Mouse (Mus musculus) mouse trophoblast stem cell (cell line): Measurements from ENCODE around the gene Fdxr.

Experiments used
- in situ Hi-C, 2 experiments: fragments of 300-500 bp; cut with MseI, MboI; formaldehyde crosslinking; loops; 2 replicates in 1 of 2; 3 replicates in 1 of 2; pipeline ENCODE4 v1.15.1; 2025

Fdxr gene

DNA sequence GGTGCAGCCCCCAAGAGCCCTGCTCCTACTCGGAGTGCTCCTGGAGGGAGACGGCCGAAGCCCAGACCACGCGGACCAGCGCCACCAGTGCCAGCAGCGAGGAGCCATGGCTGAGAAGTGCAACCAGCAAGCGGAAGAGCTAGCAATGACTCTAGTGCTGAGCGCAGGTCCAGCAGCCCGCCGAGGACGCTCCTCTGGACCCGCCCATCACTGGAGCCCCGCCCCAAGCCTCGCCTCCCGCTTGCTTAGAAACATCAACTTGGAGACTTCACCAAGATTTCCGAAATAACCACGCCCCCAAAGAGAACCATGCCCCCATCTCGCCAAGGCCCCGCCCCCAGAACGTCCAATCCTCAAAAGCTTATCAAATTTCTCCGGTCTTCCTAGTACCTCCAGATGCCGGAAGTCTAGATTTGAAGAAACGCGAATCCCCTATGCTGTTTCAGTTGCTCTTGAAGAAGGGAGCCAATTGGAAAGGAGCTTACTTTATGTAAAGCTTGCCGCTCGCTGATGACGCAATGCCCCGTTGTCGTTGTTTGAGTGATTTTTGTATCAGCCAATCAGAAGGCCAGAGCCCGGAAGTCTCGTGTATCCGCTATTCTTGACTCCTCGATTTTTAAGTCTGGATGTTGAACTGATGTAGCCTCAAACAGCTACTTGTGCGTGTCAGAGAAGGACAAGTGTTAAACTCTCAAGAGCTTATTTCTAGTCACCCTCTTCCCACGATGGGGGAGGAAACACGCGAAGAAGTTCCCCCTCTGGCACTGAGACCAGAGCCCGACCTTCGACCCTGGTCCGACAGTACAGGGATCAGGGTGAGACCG, at the start of gene Fdxr:
Fdxr (minus strand) TSS at position 271 of the 824 bp plus-strand sequence.
- in situ Hi-C loops, result no loop called here

DNA sequence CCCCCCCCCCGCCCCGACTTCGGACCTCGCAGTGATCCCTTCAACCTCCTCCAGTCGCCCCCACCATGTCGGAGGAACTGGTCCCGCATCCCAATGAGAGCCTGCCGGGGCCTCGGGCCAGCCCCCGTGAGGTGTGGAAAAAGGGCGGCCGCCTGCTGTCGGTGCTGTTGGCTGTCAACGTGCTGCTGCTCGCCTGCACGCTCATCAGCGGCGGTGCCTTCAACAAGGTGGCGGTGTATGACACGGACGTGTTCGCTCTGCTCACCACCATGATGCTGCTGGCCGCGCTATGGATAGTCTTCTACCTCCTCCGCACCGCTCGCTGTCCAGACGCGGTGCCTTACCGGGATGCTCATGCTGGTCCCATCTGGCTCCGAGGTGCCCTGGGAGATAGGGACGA, 46.5 kb upstream of the Fdxr start:
- in situ Hi-C loops, result no loop called here

DNA sequence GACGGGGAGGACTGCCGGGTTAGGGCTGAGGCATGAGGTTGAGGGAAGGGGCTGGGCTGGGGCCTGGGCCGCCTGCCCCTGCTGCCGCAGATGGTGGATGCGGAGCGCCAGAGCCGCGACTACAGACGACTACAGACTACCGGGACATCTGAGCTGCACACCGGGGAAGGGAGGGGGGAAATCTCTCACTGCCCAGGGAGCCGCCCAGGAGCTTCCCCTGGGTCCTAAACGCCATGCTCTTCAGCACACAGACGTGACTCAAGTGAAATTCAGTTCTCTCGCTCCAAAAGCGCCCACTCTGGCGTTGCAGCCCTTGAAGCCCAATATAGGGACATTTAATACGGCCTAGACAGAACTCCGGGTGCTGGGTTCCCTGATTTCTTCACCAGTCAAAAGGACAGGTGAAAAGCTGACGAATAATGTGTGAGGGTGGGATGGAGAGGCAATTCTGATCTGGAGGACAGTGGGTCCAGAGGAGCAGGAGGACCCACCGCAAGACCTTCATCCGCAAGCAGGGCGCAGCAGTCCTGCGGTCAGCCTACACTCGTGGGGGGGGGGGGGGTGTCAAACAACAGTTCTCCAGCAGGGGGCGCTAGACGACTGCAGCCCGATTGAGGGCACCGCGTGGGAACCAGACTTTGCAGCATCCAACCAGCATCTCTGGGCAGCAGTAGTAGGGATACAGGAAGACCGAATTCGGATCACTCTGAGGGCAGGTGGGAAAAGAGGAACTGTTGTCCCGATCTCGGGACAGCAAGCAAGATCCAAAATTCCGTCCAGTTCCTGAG, 45.2 kb upstream of the Fdxr start, which contains the start of gene Ush1g:
Ush1g (minus strand) TSS at position 136 of the 788 bp plus-strand sequence.
- in situ Hi-C loops, result no loop called here

DNA sequence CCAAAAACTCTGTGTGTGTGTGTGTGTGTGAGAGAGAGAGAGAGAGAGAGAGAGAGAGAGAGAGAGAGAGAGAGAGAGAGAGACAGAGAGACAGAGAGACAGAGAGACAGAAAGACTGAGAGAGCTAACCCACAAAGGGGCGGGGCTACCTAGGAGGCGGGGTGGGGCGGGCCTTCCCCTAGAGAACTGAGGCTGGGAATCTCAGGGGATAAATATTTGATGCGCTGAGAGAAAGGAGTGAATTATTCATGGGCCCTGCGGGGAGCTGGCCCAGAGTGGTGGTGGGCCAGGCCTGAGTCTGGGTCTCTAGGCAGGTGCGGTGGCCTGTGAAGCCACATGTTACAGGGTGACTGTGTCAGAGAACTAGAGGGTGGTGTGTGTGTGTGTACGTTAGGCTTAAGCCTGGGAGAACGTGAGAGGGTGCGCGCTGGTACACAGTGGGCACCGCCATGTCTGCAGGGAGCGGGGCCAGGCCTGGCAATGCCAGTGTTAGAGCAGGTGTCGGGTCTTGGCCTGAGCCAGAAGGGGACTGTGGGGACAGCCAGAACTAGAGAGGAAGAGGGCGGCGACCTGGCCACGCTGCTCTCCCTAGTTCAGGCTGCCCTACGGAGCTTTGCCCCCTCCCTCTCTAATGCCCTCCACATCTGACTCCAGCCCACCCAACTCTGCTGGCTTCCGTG, 43.0 kb upstream of the Fdxr start:
- in situ Hi-C loops, result loop anchor here in 1 of 2 experiments (5.0 kb wide), 1 partner anchor 37 kb away; no protein-coding TSS in a partner anchor

DNA sequence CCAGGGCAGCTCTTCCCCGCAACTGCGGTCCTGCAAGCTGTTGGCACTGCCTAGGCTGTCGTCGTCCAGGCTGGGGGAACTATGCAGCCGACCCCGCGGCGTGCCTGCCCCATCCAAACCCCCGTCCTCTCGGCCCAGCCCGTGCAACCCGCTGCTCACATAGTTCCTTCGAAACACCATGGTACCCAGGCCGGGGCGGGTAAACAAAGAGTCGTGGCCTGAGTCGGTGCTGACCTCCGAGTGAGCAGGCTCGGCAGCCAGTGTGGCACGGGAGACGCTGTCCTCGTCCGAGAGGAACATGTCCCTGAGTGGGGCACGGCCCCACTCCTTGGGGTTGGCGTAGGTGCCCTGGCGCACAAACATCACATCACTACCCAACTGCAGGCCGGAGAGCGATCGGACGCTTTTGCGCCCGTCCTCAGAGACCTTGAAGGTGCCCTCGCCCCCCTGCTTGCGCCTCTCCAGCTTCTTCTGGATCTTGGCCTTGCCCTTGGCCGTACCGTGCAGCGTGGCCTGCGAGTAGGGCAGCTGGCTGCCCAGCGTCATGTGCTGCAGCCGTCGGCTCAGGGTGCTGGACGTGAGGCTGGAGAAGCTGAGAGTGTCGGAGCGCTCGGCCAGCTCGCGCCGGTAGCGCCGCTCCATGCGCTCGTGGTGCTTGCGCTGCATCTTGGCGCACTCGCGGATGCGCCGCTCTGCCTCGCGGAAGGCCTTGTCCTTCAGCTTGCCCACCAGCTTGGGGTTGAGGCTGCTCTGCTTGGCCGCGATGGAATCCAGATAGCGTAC, 41.6 kb upstream of the Fdxr start:
- in situ Hi-C loops, result loop anchor here in 1 of 2 experiments (5.0 kb wide), 1 partner anchor 39 kb away; no protein-coding TSS in a partner anchor

DNA sequence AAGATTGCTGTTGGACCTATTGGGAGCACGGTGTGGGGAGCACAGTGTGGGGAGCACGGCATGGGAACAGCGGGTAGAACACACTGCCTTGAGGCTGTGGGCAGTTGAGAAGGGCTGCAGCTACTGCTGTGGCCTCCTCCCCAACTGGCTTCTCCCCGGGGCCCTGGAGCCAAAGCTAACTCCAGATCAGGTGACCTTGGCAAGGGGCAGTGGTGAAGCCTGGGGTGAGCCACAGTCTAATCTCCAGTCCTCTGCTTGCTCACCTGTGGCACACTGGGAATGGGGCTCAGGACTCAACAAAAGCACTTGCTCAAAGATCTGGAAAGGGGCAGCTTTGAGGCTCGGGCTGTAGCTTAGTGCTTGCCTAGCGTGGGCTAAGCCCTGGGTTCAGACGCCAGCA, 40.4 kb upstream of the Fdxr start:
- in situ Hi-C loops, result loop anchor here in 1 of 2 experiments (5.0 kb wide), 1 partner anchor 40 kb away; no protein-coding TSS in a partner anchor

DNA sequence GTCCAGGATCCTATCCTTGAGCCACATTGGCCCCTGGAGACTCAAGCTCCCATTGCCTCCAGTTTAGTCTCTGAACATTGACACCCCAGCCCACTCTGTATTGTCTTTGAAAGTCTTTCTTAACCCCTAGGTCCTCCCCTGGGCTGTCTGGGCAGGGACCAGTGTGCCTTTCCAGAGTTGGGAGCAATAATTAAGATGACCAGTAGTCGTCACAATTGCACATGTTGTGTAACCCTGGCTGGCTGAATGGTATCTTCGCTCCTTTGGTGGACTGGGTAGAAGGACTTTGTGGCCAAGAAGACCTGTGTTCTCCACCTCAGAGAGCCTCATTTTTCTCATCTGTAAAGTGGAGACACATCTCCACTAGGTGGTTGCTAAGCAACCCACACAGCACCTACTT, 37.4 kb upstream of the Fdxr start:
- in situ Hi-C loops, result no loop called here

DNA sequence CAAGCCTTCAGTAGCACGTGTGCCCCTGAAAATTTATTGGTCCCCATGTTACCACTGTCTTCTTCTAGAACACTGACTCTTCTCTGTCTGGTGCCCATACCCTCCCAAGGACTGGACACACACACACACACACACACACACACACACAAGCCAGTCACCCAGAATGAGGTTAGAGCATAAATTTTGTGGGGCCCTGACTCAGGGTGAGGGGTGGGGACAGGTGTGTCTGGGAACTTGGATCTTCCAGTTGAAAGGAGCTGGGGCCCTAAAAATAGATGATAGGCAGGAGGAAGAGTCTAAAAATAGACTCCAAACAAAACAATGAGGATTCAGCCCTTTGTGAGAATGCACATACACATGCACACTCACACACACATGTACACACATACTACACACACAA, 31.9 kb upstream of the Fdxr start:
- in situ Hi-C loops, result no loop called here

DNA sequence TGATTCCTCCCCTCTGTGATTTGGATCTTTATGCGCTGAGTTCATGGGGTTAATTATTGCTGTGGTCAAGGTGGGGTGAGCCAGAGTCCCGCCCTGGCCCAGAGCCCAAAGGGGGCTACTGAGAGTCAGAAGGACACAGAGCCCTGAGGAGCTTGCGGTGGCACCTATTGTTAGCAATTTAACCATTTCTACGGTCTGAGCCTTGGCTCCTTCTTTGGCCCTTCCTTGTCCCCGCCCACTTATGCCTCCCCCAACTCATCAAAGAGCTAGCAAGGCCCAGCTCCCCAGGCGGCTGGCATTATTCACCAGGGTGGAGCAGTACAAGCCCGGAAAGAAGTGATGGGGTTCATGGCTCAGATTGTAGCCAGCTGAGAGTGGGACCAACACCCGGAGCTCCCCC, 30.0 kb upstream of the Fdxr start, which contains the start of gene Otop2:
Otop2 (plus strand) TSS at position 301 of the 400 bp plus-strand sequence.
- in situ Hi-C loops, result no loop called here

DNA sequence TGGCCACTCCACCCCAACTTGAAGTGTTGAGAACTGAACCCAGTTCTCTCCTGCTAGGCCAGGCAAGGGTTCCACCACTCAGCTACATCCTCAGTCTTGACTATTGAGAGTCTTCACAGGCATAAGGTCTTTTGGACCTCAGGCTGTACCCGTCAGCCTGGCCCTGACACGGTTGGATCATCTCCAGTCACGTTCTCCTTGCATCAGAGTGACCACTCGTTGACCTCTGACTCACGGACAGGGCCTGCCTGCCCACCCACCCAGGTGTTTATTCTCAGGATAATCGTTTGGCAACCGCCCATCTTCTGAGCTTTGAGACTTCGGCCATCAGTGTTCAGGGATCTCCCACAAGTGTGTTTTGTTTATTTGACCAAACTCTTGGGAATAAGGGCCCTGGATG, 26.3 kb upstream of the Fdxr start:
- in situ Hi-C loops, result no loop called here

DNA sequence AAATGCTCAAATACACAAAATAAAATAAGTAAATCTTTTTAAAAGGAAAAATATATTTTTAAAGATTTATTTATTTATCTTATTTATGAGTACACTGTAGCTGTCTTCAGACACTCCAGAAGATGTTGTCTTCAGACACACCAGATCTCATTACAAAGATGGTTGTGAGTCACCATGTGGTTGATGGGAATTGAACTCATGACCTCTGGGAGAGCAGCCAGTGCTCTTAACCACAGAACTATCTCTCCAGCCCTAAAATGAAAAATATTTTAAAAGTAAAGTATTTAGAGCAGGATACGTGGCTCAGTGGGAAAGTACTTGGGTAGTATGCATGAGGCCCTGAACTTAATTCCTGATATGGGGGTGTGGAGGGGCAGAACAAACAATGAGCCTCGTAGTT, 24.5 kb upstream of the Fdxr start:
- in situ Hi-C loops, result no loop called here

DNA sequence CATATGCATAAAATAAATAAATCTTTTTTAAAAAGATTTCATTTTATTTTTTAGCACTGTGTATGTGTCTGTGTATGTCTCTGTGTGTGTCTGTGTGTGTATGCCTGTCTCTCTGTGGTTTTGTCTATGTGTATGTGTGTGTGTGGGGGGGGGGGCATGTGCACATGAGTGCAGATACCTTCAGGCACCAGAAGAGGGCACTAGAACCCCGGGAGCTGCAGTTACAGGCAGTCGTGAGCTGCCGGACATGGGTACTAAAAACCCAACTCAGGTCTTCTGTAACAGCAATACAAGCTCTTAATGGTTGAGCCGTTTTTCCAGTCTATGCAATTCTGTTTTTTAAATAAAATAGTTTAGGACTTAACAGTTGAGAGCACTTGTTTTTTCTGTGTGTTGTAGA, 23.9 kb upstream of the Fdxr start:
- in situ Hi-C loops, result no loop called here

DNA sequence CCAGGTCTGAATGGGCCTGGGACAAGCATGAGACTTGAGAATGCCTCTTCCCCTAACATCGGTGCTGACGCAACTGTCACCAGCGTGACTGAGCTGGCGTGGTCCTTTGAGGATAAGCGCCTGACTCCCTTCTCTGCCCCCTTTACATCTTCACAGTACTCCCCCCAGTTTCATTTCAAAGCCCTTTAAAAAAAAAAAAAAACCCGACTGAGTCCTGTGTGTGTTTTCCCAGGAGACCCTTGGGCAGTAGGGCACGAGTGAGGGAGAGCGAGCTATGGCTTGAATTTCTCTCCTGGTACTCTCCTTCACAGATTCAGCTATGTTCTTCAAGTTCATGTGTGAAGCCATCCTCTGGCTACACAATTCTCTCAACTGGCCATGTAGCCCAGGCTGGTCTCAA, 21.3 kb upstream of the Fdxr start:
- in situ Hi-C loops, result no loop called here

DNA sequence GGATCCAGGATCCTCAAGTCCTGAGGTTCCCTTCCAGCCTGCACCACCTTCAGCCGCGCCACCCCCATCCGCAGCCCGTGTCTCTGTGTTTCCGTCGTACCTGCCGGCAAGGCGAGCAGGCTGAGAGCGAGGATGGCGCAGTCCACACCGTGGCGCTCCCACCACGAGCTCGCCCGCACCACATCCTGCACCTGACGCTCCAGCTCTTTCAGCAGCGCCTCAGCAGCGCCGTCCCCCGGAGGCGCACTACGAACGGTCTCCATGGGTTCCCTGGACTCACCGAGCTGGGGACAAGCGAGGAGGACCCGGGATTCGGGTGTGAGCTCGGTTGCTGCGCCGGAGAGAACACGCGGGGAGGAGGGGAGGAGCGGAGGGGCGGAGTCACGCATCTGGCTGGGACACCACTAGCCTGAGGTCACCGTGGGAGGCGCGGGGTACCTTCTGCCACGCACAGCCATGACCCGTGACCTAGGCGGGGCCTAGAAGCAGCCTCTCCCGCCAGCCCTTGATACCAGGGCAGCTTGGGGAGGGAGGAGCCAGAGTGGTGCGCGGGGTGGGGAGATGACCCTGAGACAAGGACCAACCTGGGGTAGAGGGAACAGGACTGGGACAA, 20.5 kb upstream of the Fdxr start, which contains the start of gene Fads6:
Fads6 (minus strand) TSS at position 450 of the 613 bp plus-strand sequence.
- in situ Hi-C loops, result no loop called here

DNA sequence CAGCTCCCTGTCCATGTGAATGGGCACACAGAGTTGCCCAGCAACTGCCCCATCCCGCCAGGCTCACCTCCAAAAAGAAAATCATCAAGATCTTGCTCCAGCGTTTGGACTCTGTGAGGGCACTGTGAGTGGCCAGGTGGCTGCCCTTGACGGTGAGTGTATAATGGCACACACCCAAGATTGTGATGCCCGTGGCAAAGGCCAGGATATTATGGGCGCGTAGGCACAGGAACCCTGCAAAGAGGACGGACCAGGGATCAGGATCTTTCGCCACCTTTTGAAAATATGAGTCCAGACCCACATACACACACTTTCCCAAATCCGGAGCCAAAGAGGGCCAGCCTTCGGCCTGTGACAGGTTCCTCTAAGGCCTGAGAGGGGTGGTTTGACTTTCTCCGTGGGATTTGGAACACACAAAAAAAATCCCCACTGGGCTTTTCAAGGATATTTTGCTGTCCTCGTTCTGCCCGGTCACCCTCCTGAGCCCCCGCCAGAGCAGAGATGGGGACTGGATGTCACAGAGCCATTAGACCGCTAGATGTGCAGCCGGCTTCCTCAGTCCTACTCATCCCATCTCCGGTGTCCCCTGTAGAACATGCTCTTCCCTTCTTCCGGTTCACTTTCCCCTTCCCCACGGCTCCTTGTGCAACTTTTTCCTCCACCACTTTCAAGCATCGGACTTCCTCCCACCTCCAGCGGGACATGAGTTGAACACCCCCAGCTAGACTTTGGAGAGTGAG, 19.8 kb upstream of the Fdxr start:
- in situ Hi-C loops, result no loop called here

DNA sequence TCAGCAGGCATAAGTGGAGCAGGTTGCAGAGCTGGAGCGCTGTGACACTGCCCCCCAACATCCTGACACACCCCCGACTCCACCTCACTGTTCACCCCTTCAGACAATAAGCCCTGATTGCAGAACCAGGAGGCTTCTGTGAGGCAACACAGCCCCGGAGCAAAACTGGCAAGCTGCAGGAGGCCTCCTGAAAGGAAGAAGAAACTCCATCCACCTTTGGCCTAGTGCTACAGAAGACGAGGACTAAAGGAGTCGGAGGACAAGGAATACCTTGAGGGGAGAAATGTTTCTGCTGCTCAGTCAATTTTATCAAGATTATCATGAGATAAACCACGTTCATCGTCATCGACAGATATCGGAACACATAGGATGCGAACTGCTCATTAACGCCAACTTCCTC, 19.1 kb upstream of the Fdxr start:
- in situ Hi-C loops, result no loop called here

DNA sequence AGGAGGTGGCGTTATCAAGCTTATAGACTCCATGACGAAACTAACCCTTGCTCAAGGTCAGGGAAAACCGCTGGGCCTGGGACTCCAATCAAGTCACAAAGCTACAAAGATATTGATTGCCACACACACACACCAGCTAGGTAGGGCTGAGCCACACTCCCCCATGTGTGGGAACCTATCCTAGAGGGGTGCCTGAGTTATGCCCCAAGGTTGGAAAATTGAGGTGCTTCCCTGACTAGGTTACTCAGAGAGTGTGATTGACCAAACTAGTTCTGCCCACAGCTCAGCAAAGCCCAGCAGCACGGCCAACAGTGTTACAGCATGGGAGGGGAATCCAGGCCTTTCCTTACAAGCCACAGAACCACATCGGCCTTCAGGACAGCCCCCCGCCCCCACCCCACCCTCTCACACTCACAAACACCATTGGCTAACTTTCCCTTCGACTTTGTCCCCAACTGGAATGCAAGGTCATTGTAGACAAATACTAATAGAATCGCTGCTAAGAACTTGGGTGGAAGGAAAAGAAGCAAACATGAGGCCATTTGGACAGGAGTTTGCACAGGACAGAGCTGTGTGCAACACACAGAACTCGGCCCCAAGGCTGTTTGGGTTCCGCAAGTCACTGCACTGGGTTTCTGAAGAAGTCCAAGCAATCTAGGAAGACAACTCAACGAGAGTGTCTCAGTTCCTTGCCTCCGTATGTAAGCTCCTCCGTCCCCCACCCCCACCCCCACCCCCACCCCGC, 16.0 kb upstream of the Fdxr start:
- in situ Hi-C loops, result no loop called here

DNA sequence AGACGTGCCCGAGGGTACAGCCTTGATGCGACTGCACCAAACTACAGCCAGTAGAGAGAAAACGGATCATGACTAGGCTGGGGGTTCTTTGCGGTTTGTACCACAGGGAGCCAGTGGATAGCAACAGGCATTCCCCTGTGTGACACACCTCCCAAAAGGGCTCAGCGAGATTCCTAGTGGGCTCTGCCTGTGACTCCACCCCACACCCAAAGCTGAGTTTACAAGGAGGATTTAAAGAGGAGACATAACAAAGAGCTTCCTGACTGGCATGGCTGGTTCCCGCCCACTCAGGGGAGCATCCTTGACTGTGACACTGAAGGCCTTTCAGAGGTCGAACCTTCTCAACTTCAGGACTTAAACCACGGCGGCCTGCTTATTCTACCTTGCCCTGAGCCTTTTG, 14.7 kb upstream of the Fdxr start:
- in situ Hi-C loops, result no loop called here

DNA sequence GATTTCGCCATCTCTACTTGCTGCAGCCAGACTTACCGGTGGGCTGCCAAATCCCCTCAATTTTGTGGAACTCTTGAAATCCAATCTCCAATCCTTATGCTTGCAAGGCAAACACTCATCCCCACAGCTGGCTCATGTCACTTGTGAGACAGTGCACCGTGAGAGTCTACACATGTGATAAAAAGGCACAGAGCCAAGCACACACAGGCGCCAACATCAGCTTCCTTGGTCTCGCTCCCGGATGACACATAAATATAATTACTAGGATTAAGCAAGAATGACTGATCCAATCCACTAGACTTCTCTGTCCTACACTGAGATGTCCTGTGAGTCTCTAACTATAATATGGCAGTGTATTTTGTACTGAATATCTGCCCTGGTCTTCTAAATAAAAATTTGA, 14.1 kb upstream of the Fdxr start:
- in situ Hi-C loops, result no loop called here
